Comparison of ENCODE assay signal across 22 mouse cellular contexts in genomic region chr5:151080276-151080675, GRCm38 (mm10).
"Had no signal": no experiment of that assay in that cellular context is flagged by ENCODE, and none has a peak within 500 bp of the region (broad histone marks: within the 10 kb centered on the region; RNA-seq: fewer than 3 reads in every experiment).

No protein-coding gene starts in this region.

- H3K4me3 ChIP-seq: kidney, embryonic 15.5 days; left cerebral cortex, adult 2 months; megakaryocyte, embryonic 14.5 days; midbrain, embryonic 10.5 days; midbrain, embryonic 13.5 days; myocyte; neural tube, embryonic 13.5 days had no signal

- H3K4me2 ChIP-seq: kidney, embryonic 15.5 days; lung, embryonic 14.5 days; midbrain, embryonic 13.5 days; neural tube, embryonic 13.5 days had no signal

- H3K4me1 ChIP-seq: kidney, embryonic 15.5 days; megakaryocyte, embryonic 14.5 days; midbrain, embryonic 10.5 days; midbrain, embryonic 13.5 days; neural tube, embryonic 13.5 days had no signal

- H3K9me3 ChIP-seq: midbrain, embryonic 10.5 days; midbrain, embryonic 13.5 days; neural tube, embryonic 13.5 days had no signal

- H3K9ac ChIP-seq: kidney, embryonic 15.5 days; lung, embryonic 14.5 days; midbrain, embryonic 13.5 days; neural tube, embryonic 13.5 days had no signal

- ATAC-seq: lung, postnatal 0 days; midbrain, embryonic 13.5 days; midbrain, embryonic 16.5 days had no signal

- H3K36me3 ChIP-seq: kidney, embryonic 15.5 days; midbrain, embryonic 10.5 days; midbrain, embryonic 13.5 days; neural tube, embryonic 13.5 days had no signal

- H3K27ac ChIP-seq: kidney, embryonic 15.5 days; left cerebral cortex, adult 2 months; midbrain, embryonic 10.5 days; midbrain, embryonic 13.5 days; neural tube, embryonic 13.5 days had no signal

- H3K27me3 ChIP-seq: kidney, embryonic 15.5 days; megakaryocyte, embryonic 14.5 days; midbrain, embryonic 13.5 days; neural tube, embryonic 13.5 days had no signal

- DNase-seq: kidney, adult 11 months; kidney, adult 8-10 months; kidney, postnatal 10 days; kidney, postnatal 36 days; layer of hippocampus, adult 9-11 months; layer of hippocampus, postnatal 36 days; lung, embryonic 14.5 days; lung, postnatal 36 days; retina, postnatal 1 day; right cerebral cortex, postnatal 25 days; thymus, adult 18-20 months; thymus, postnatal 14 days; thymus, postnatal 4 days had no signal
